Mouse (Mus musculus): Measurements from ENCODE around the gene Gamt.
A peak's percentile ranks its signal among the peaks of the same experiment; 100 is the strongest.

The Gamt gene

GRCm38 (mm10) chr10:80260642-80261584 is at the start of gene Gamt, which contains the start of gene Dazap1:
Gamt (minus strand) TSS chr10:80261012.
Dazap1 (plus strand) TSS chr10:80261486.
- peak; percentile 77 to 91 for DNase-seq (ENCODE audit: low spot score in 2 of 2)

- DNase-seq (ENCODE audit: low spot score in 2 of 2) = no peak
Measured at GRCm38 (mm10) chr10:80304862-80305261, 44.0 kb upstream of the Gamt start.

GRCm38 (mm10) chr10:80304458-80304857 is 43.6 kb upstream of the Gamt start:
- DNase-seq (ENCODE audit: low spot score in 2 of 2) = no peak

- peak in 1 of 2 experiments; percentile 69 for DNase-seq (ENCODE audit: low spot score in 2 of 2)
Measured at GRCm38 (mm10) chr10:80302471-80302881, 41.7 kb upstream of the Gamt start.

- DNase-seq (ENCODE audit: low spot score in 2 of 2) = no peak
Measured at GRCm38 (mm10) chr10:80302082-80302355, 41.2 kb upstream of the Gamt start.

GRCm38 (mm10) chr10:80301256-80302081 is 40.7 kb upstream of the Gamt start:
- DNase-seq (ENCODE audit: low spot score in 2 of 2) = no peak

- DNase-seq (ENCODE audit: low spot score in 2 of 2) = no peak
Measured at GRCm38 (mm10) chr10:80300672-80301181, 39.9 kb upstream of the Gamt start.

GRCm38 (mm10) chr10:80299824-80300223 is 39.0 kb upstream of the Gamt start:
- DNase-seq (ENCODE audit: low spot score in 2 of 2) = no peak

- no peak for DNase-seq (ENCODE audit: low spot score in 2 of 2)
Measured at GRCm38 (mm10) chr10:80299301-80299700, 38.5 kb upstream of the Gamt start.

GRCm38 (mm10) chr10:80298571-80299281 is 37.9 kb upstream of the Gamt start:
- peak; percentile 77 to 92 for DNase-seq (ENCODE audit: low spot score in 2 of 2)

- no peak for DNase-seq (ENCODE audit: low spot score in 2 of 2)
Measured at GRCm38 (mm10) chr10:80297526-80298133, 36.8 kb upstream of the Gamt start.

GRCm38 (mm10) chr10:80296824-80297223 is 36.0 kb upstream of the Gamt start:
- no peak for DNase-seq (ENCODE audit: low spot score in 2 of 2)

- DNase-seq (ENCODE audit: low spot score in 2 of 2) = peak in 1 of 2 experiments; percentile 83
Measured at GRCm38 (mm10) chr10:80295618-80296425, 35.0 kb upstream of the Gamt start, which contains the start of gene Apc2. Apc2 (plus strand) TSS chr10:80295977.

GRCm38 (mm10) chr10:80294788-80295303 is 34.0 kb upstream of the Gamt start:
- no peak for DNase-seq (ENCODE audit: low spot score in 2 of 2)

GRCm38 (mm10) chr10:80294311-80294710 is 33.5 kb upstream of the Gamt start:
- DNase-seq (ENCODE audit: low spot score in 2 of 2) = no peak

- DNase-seq (ENCODE audit: low spot score in 2 of 2) = no peak
Measured at GRCm38 (mm10) chr10:80293325-80293724, 32.5 kb upstream of the Gamt start.

- DNase-seq (ENCODE audit: low spot score in 2 of 2) = peak; percentile 70 to 93
Measured at GRCm38 (mm10) chr10:80292251-80293146, 31.7 kb upstream of the Gamt start, which contains the start of gene Rps15. Rps15 (plus strand) TSS chr10:80292453.

- DNase-seq (ENCODE audit: low spot score in 2 of 2) = no peak
Measured at GRCm38 (mm10) chr10:80288657-80289056, 27.8 kb upstream of the Gamt start.

- no peak for DNase-seq (ENCODE audit: low spot score in 2 of 2)
Measured at GRCm38 (mm10) chr10:80288097-80288496, 27.3 kb upstream of the Gamt start.

All from left cerebral cortex, adult 9 months (tissue).